In genomic region chr6:56652121-56652592, GRCm38 (mm10) we compare ENCODE assay signal across 8 mouse cellular contexts. TPM values are rescaled to one million over a fixed set of nuclear protein-coding genes. Genes with fewer than 3 reads are reported as not detected.
A peak's percentile ranks its signal among the peaks of the same experiment; 100 is the strongest.
DNase-seq lines count a peak whose midpoint lies in the region; ATAC-seq lines count a peak whose summit lies in the region.

No protein-coding gene starts in this region.

- intact Hi-C loops in heart, postnatal 14 days (cut with DNase I) = no loop called here

- peak overlapping the region; percentile 70 for H3K4me2 ChIP-seq in liver, embryonic 11.5 days

- peaks cover 7% of the 10 kb centered on the region; the same call in 1 of the 2 replicates for H3K9me3 ChIP-seq in megakaryocyte, embryonic 14.5 days
- H3K9me3 ChIP-seq in liver, embryonic 11.5 days (ENCODE audit: control insufficient read depth, low read length) = no peaks in the 10 kb centered on the region

- peaks cover 48% of the 10 kb centered on the region for H3K27me3 ChIP-seq in megakaryocyte, embryonic 14.5 days (replicated peaks)
- peaks cover 25% of the 10 kb centered on the region for H3K27me3 ChIP-seq in liver, embryonic 11.5 days (replicated peaks; ENCODE audit: control insufficient read depth, insufficient read depth, low read length)

- WGBS in liver, embryonic 11.5 days = under 1% methylated on average over 36 of the region's 36 CpGs

- no peak overlapping the region for H3K9ac ChIP-seq in liver, embryonic 11.5 days (ENCODE audit: low read depth, low read length)

- no peak overlapping the region for H3K27ac ChIP-seq in liver, embryonic 11.5 days (ENCODE audit: low read depth, low read length)

- peaks cover 10% of the 10 kb centered on the region for H3K4me1 ChIP-seq in megakaryocyte, embryonic 14.5 days
- H3K4me1 ChIP-seq in liver, embryonic 11.5 days (replicated peaks; ENCODE audit: control insufficient read depth, insufficient read depth, low read length) = no peaks in the 10 kb centered on the region

- peak overlapping the region; percentile 77 for H3K4me3 ChIP-seq in megakaryocyte, embryonic 14.5 days (replicated peaks)
- peak overlapping the region; percentile 48 for H3K4me3 ChIP-seq in liver, embryonic 11.5 days (ENCODE audit: low read depth, low read length)

- no peak for DNase-seq in cerebellum, adult 11 months
- peak; percentile 7 to 13 for DNase-seq in heart, postnatal 14 days
- peak; percentile 48 for DNase-seq in liver, embryonic 11.5 days (ENCODE audit: low spot score)
- DNase-seq in retina, postnatal 1 day = peak; percentile 66
- no peak for DNase-seq in adipocyte (ENCODE audit: low spot score)

- no peaks in the 10 kb centered on the region for H3K36me3 ChIP-seq in megakaryocyte, embryonic 14.5 days (replicated peaks; ENCODE audit: low read length)
- H3K36me3 ChIP-seq in liver, embryonic 11.5 days (ENCODE audit: control insufficient read depth, insufficient read depth, low read length) = no peaks in the 10 kb centered on the region

- ATAC-seq in cerebellum, adult (ENCODE audit: insufficient number of reproducible peaks, low FRiP score, low TSS enrichment) = peak; percentile 45
- no peak for ATAC-seq in megakaryocyte, adult 5-6 weeks (ENCODE audit: poor library complexity, severe bottlenecking)
- no peak for ATAC-seq in liver, embryonic 11.5 days (replicated peaks; ENCODE audit: low FRiP score)

RNA-seq across cellular contexts. Expression of gene Lsm5, which starts 52.4 kb away (rescaled TPM):
- not detected in 2 replicates for polyA plus RNA-seq in megakaryocyte, embryonic 14.5 days (2012; ENCODE audit: insufficient read depth, low replicate concordance)
- 96.5 and 109 TPM in 2 replicates for total RNA-seq in megakaryocyte, adult 5-6 weeks (2015)
- total RNA-seq in megakaryocyte, adult 5-6 weeks (2017) = 186 and 198 TPM in 2 replicates
- total RNA-seq in heart, postnatal 14 days (2021) = 10 to 100 TPM; 14.4 to 15.8 TPM
- 187 and 188 TPM in 2 replicates for polyA plus RNA-seq in liver, embryonic 11.5 days (2014; fragmentation: Nextera tagmentation; extraction: Ambion mirVana)

Comparison
In these comparisons a context has a peak if more than half of its experiments do, and no peak if none do; other contexts are left out.
1. DNase-seq: peak in heart, postnatal 14 days (2 of 2), liver, embryonic 11.5 days (single experiment) and retina, postnatal 1 day (single experiment); none in cerebellum, adult 11 months (single experiment) and adipocyte (single experiment).
2. RNA of gene Lsm5, which starts 52.4 kb away (total RNA-seq): 96.5 to 198 TPM in megakaryocyte, adult 5-6 weeks; 14.4 to 15.8 TPM in heart, postnatal 14 days; every median in the first group is over 4 times any median in the second.